Mouse (Mus musculus): ENCODE data around the gene Timm10. TPM values are rescaled to one million over a fixed set of nuclear protein-coding genes. Genes with fewer than 3 reads are reported as not detected.

Timm10 gene
- polyA plus RNA-seq, 1 experiment from 2014 or later: 43.1 TPM

DNA sequence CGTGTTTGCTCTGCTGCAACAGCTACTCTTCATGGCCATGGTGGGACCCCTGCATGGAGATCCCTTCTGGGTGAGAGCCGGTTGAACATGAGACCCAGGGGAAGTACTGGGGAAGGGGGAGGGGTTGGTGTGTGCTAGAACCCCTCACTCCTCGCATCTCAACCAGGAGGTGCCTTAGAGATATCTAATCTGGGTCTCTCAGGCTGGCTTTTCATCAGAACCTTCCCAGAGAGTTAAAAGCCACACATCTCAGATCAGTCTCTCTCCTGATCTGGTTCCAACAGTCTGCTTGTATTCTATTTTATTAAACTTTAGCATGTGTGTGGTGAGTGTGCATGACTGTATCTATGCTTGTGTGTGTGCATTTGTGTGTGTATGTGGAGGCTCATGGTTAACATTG lies 34.6 kb downstream of the Timm10 start:
- DNase-seq (ENCODE audit: low spot score, missing footprints) (no peak), ATAC-seq (ENCODE audit: low FRiP score) (no peak)
- WGBS: 88% methylated on average over 3 of the region's 3 CpGs

GRCm38 (mm10) chr2:84862231-84862630 lies 35.4 kb downstream of the Timm10 start:
- Histone ChIP-seq H3K9ac (ENCODE audit: low read length) (no peak overlapping the region), H3K27ac (ENCODE audit: low read depth, low read length) (no peak overlapping the region), H3K36me3 (ENCODE audit: control insufficient read depth, insufficient read depth, low read length) (no peaks in the 10 kb centered on the region), H3K4me1 (ENCODE audit: control insufficient read depth, insufficient read depth, low read length) (peaks cover 9% of the 10 kb centered on the region), H3K4me2 (no peak overlapping the region), H3K9me3 (ENCODE audit: control insufficient read depth, low read length) (no peaks in the 10 kb centered on the region), H3K27me3 (ENCODE audit: control insufficient read depth, insufficient read depth, low read length) (peaks cover 9% of the 10 kb centered on the region), H3K4me3 (ENCODE audit: low read depth, low read length) (no peak overlapping the region)
- whole genome bisulfite sequencing: 80% methylated on average over 3 of the region's 3 CpGs
- DNase-seq (ENCODE audit: low spot score, missing footprints) (no peak), ATAC-seq (ENCODE audit: low FRiP score) (no peak)

More for the DNA sequence above, 34.6 kb downstream of the Timm10 start:
- Histone ChIP-seq H3K27ac (ENCODE audit: low read depth, low read length) (no peak overlapping the region), H3K36me3 (ENCODE audit: control insufficient read depth, insufficient read depth, low read length) (no peaks in the 10 kb centered on the region), H3K27me3 (ENCODE audit: control insufficient read depth, insufficient read depth, low read length) (peaks cover 3% of the 10 kb centered on the region), H3K4me1 (ENCODE audit: control insufficient read depth, insufficient read depth, low read length) (peaks cover 8% of the 10 kb centered on the region), H3K4me2 (no peak overlapping the region), H3K9ac (ENCODE audit: low read length) (no peak overlapping the region), H3K9me3 (ENCODE audit: control insufficient read depth, low read length) (no peaks in the 10 kb centered on the region), H3K4me3 (ENCODE audit: low read depth, low read length) (no peak overlapping the region)

DNA sequence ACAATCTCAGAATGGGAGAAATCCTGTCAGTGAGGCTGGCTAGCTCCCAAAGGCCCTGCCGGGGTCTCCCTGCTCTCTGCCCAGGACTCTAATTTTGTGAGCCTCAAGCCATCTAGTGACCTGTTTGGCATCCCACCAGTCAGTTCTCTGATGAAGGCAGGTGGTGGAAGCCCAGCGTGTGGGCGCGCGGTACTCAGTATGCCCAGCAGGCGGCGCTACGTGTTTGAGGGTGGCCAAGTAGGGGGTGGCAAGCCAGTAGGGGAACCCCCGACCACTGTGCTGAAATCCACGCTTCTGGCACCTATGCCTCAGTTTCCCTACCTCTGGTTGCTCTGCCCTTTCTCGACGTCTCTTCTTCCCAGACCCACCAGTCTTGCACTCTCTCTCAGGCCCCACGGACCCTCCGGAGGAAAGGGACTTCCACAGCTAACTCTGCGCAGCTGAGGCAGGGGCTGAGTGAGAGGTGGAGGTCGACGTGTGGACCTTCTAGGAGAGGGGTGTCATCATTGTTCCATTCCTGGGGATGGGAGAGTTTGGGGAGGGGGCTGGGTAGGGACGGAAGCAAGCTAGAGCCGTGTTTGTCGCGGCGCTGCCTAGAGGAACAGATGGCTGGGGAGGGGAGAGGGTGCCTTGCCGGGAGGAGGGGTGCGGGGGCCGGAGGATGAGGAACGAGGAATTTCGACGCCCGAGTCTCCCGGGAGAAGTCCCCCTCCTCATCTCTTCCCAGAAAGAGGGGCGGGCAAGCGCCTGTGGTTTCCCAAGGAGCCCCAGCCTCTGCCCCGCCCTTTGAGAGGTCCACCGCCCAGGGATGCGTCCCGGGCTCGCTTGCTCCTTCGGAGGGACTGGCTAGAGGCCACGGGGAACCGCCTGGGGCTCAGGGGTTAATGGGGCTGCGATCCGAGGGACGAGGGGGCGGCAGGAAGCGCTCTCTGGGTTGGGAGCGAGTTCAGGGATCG lies 39.1 kb downstream of the Timm10 start:
- WGBS: under 1% methylated on average over 46 of the region's 47 CpGs
- H3K27me3 ChIP-seq (ENCODE audit: control insufficient read depth, insufficient read depth, low read length): peaks cover 21% of the 10 kb centered on the region

GRCm38 (mm10) chr2:84868521-84868943 lies 41.7 kb downstream of the Timm10 start:
- no peak for ATAC-seq (ENCODE audit: low FRiP score)

More for the DNA sequence above, 39.1 kb downstream of the Timm10 start:
- DNase-seq (ENCODE audit: low spot score, missing footprints) (peak; percentile 98), ATAC-seq (ENCODE audit: low FRiP score) (peak; percentile 76)
- peak overlapping the region; percentile 34 for H3K4me3 ChIP-seq (ENCODE audit: low read depth, low read length)
- H3K4me2 ChIP-seq: peak overlapping the region; percentile 58
- peak overlapping the region; percentile 54 for H3K9ac ChIP-seq (ENCODE audit: low read length)
- H3K9me3 ChIP-seq (ENCODE audit: control insufficient read depth, low read length): no peaks in the 10 kb centered on the region
- no peak overlapping the region for H3K27ac ChIP-seq (ENCODE audit: low read depth, low read length)
- no peaks in the 10 kb centered on the region for H3K36me3 ChIP-seq (ENCODE audit: control insufficient read depth, insufficient read depth, low read length)
- H3K4me1 ChIP-seq (ENCODE audit: control insufficient read depth, insufficient read depth, low read length): peaks cover 9% of the 10 kb centered on the region

GRCm38 (mm10) chr2:84868977-84869376 lies 42.2 kb downstream of the Timm10 start:
- 79% methylated on average over 2 of the region's 2 CpGs for WGBS
- Histone ChIP-seq H3K9ac (ENCODE audit: low read length) (no peak overlapping the region), H3K4me2 (no peak overlapping the region), H3K27ac (ENCODE audit: low read depth, low read length) (no peak overlapping the region), H3K27me3 (ENCODE audit: control insufficient read depth, insufficient read depth, low read length) (peaks cover 52% of the 10 kb centered on the region), H3K9me3 (ENCODE audit: control insufficient read depth, low read length) (no peaks in the 10 kb centered on the region), H3K4me1 (ENCODE audit: control insufficient read depth, insufficient read depth, low read length) (peaks cover 16% of the 10 kb centered on the region), H3K36me3 (ENCODE audit: control insufficient read depth, insufficient read depth, low read length) (no peaks in the 10 kb centered on the region), H3K4me3 (ENCODE audit: low read depth, low read length) (no peak overlapping the region)
- ATAC-seq (ENCODE audit: low FRiP score) (no peak), DNase-seq (ENCODE audit: low spot score, missing footprints) (no peak)

More at GRCm38 (mm10) chr2:84868521-84868943, 41.7 kb downstream of the Timm10 start:
- Histone ChIP-seq H3K9ac (ENCODE audit: low read length) (no peak overlapping the region), H3K9me3 (ENCODE audit: control insufficient read depth, low read length) (no peaks in the 10 kb centered on the region), H3K4me1 (ENCODE audit: control insufficient read depth, insufficient read depth, low read length) (peaks cover 16% of the 10 kb centered on the region), H3K36me3 (ENCODE audit: control insufficient read depth, insufficient read depth, low read length) (no peaks in the 10 kb centered on the region), H3K4me2 (no peak overlapping the region), H3K4me3 (ENCODE audit: low read depth, low read length) (no peak overlapping the region), H3K27ac (ENCODE audit: low read depth, low read length) (no peak overlapping the region), H3K27me3 (ENCODE audit: control insufficient read depth, insufficient read depth, low read length) (peaks cover 48% of the 10 kb centered on the region)
- WGBS: 9% methylated on average over 5 of the region's 5 CpGs
- peak; percentile 94 for DNase-seq (ENCODE audit: low spot score, missing footprints)

- H3K9ac ChIP-seq (ENCODE audit: low read length): no peak overlapping the region
- H3K4me2 ChIP-seq: no peak overlapping the region
- peaks cover 57% of the 10 kb centered on the region for H3K27me3 ChIP-seq (ENCODE audit: control insufficient read depth, insufficient read depth, low read length)
- DNase-seq (ENCODE audit: low spot score, missing footprints): no peak
- H3K4me3 ChIP-seq (ENCODE audit: low read depth, low read length): no peak overlapping the region
- 70% methylated on average over 4 of the region's 4 CpGs for WGBS
- H3K4me1 ChIP-seq (ENCODE audit: control insufficient read depth, insufficient read depth, low read length): peaks cover 15% of the 10 kb centered on the region
- ATAC-seq (ENCODE audit: low FRiP score): no peak
- no peak overlapping the region for H3K27ac ChIP-seq (ENCODE audit: low read depth, low read length)
- no peaks in the 10 kb centered on the region for H3K9me3 ChIP-seq (ENCODE audit: control insufficient read depth, low read length)
- H3K36me3 ChIP-seq (ENCODE audit: control insufficient read depth, insufficient read depth, low read length): no peaks in the 10 kb centered on the region
Measured at GRCm38 (mm10) chr2:84870623-84871160, 43.9 kb downstream of the Timm10 start.

DNA sequence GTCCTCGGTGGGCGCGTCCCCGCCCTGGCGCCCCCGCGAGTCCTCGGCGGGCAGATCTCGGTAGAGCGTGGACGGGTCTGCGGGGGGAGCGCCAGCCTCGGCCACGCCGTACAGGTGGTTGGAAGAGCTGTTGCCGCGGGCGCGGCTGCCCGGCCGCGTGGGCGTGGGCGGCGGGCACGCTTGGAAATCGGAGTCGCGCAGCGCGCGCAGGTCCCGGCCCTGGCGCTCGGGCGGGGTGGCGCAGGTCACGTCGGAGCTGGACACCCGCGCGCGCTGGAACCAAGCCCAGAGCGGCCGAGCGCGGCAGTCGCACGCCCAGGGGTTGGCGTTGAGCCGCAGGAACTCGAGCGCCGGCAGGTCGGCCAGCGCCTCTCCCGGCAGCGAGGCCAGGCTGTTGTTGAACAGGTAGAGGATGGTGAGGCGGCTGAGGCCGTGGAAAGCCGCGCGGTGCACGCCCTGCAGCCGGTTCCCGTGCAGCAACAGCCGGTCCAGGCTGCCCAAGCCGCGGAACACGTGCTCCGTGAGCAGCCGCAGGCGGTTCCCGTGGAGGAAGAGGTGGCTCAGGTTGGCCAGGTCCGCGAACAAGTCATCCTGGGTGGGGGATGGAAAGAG lies 45.4 kb downstream of the Timm10 start:
- Histone ChIP-seq H3K27me3 (ENCODE audit: control insufficient read depth, insufficient read depth, low read length) (peaks cover 48% of the 10 kb centered on the region), H3K9ac (ENCODE audit: low read length) (0 out of 2 replicates have a peak overlapping the region, but pooled peaks have one; percentile 22), H3K36me3 (ENCODE audit: control insufficient read depth, insufficient read depth, low read length) (no peaks in the 10 kb centered on the region), H3K4me3 (ENCODE audit: low read depth, low read length) (peak overlapping the region; percentile 38), H3K4me2 (peak overlapping the region; percentile 59), H3K27ac (ENCODE audit: low read depth, low read length) (no peak overlapping the region), H3K4me1 (ENCODE audit: control insufficient read depth, insufficient read depth, low read length) (peaks cover 7% of the 10 kb centered on the region), H3K9me3 (ENCODE audit: control insufficient read depth, low read length) (no peaks in the 10 kb centered on the region)
- DNase-seq (ENCODE audit: low spot score, missing footprints): peak; percentile 89
- peak; percentile 33 for ATAC-seq (ENCODE audit: low FRiP score)
- WGBS: under 1% methylated on average over 76 of the region's 78 CpGs

GRCm38 (mm10) chr2:84875842-84876241 lies 49.0 kb downstream of the Timm10 start:
- no peaks in the 10 kb centered on the region for H3K36me3 ChIP-seq (ENCODE audit: control insufficient read depth, insufficient read depth, low read length)
- no peak for DNase-seq (ENCODE audit: low spot score, missing footprints)
- no peak overlapping the region for H3K4me3 ChIP-seq (ENCODE audit: low read depth, low read length)
- no peak overlapping the region for H3K9ac ChIP-seq (ENCODE audit: low read length)
- no peak for ATAC-seq (ENCODE audit: low FRiP score)
- H3K27ac ChIP-seq (ENCODE audit: low read depth, low read length): no peak overlapping the region
- WGBS: 49% methylated on average over 6 of the region's 6 CpGs
- H3K4me1 ChIP-seq (ENCODE audit: control insufficient read depth, insufficient read depth, low read length): peaks cover 7% of the 10 kb centered on the region
- H3K9me3 ChIP-seq (ENCODE audit: control insufficient read depth, low read length): no peaks in the 10 kb centered on the region
- H3K4me2 ChIP-seq: no peak overlapping the region
- H3K27me3 ChIP-seq (ENCODE audit: control insufficient read depth, insufficient read depth, low read length): peaks cover 36% of the 10 kb centered on the region
